Mouse (Mus musculus): ENCODE results near the gene Taf1c. TPM values are rescaled to one million over a fixed set of nuclear protein-coding genes. Genes with fewer than 3 reads are reported as not detected.

Taf1c gene
- polyA plus RNA-seq (2015; fragmentation: Nextera tagmentation; extraction: Ambion mirVana), result 11.8 and 15.0 TPM in 2 replicates

DNA sequence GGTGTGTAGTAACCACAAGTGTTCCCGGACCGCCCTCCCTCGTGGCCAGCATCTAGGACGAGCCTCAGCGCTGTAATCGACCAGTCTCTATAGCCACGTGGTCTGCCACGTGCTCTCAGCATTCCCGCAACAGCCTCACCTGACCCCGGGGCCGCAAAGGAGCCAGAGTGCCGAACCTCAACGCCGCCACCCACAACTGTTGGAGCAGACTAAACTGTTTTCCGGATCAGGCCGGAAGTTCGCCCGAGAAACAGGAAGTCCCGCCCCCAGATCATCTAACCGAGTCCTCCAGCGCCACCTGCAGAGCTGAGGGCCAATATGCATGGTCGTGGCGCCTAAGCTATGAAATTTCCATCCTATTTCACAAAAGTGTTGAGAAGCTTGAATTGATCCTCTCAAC is at the start of gene Taf1c:
Gene Taf1c (minus strand): TSS at position 227 of the 400 bp plus-strand sequence.
- under 1% methylated on average over 23 of the region's 23 CpGs for WGBS
- Histone ChIP-seq H3K36me3 (peaks cover 26% of the 10 kb centered on the region), H3K4me1 (peaks cover 17% of the 10 kb centered on the region), H3K9me3 (replicated peaks) (no peaks in the 10 kb centered on the region), H3K27me3 (replicated peaks) (no peaks in the 10 kb centered on the region), H3K9ac (replicated peaks) (peak within 1 kb of the TSS; percentile 74), H3K4me2 (peak within 1 kb of the TSS; percentile 88), H3K27ac (replicated peaks) (peak within 1 kb of the TSS; percentile 67), H3K4me3 (replicated peaks) (peak within 1 kb of the TSS; percentile 85)
- peak; percentile 85 for ATAC-seq (ENCODE audit: low FRiP score)

DNA sequence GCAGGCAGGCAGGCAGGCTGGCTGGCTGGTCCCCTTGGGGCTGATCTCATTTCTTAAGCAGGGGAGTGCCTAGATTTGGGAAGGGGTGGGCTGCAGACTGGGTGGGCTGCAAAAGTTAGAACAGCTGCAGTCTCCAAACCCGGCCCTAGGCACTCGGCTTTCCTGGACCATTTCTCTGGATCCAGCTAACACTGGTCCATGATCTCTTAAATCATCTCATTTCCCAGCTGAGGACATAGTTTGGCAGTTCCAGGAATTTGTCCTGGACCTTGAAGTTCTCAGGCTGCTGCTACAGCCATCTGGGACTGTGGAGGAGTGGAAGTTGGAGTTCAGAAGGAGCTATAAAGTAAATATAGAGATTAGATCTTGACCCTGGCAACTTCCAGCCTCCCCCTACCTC is 46.3 kb upstream of the Taf1c start:
- Histone ChIP-seq H3K9me3 (replicated peaks) (no peaks in the 10 kb centered on the region), H3K4me3 (replicated peaks) (no peak overlapping the region), H3K27me3 (replicated peaks) (no peaks in the 10 kb centered on the region), H3K4me2 (no peak overlapping the region), H3K36me3 (no peaks in the 10 kb centered on the region), H3K27ac (replicated peaks) (no peak overlapping the region), H3K9ac (replicated peaks) (no peak overlapping the region), H3K4me1 (no peaks in the 10 kb centered on the region)
- WGBS, result 76% methylated on average over 2 of the region's 2 CpGs
- ATAC-seq (ENCODE audit: low FRiP score), result no peak

DNA sequence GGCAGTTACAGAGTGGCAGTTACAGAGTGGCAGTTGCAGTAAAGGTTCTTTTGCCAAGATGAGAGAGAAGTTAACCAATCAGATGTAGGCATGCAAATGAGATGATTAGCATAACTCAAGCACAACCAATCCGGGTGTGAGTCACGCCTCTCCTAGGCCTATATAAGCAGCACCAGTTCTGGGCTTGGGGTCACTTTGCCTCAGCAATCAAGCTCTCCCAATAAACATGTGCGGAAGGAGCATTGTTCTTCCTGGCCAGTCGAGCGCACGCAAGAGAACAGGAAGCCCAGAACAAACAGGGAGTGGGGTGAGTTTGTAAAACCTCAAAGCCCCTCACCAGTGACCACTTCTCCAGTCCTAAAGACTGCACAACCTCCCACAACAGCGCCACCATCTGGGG is 41.8 kb upstream of the Taf1c start:
- Histone ChIP-seq H3K36me3 (no peaks in the 10 kb centered on the region), H3K9me3 (replicated peaks) (no peaks in the 10 kb centered on the region), H3K9ac (replicated peaks) (no peak overlapping the region), H3K4me1 (peaks cover 20% of the 10 kb centered on the region), H3K4me2 (no peak overlapping the region), H3K27me3 (replicated peaks) (no peaks in the 10 kb centered on the region), H3K4me3 (replicated peaks) (no peak overlapping the region), H3K27ac (replicated peaks) (no peak overlapping the region)
- no peak for ATAC-seq (ENCODE audit: low FRiP score)
- WGBS, result 83% methylated on average over 7 of the region's 7 CpGs

DNA sequence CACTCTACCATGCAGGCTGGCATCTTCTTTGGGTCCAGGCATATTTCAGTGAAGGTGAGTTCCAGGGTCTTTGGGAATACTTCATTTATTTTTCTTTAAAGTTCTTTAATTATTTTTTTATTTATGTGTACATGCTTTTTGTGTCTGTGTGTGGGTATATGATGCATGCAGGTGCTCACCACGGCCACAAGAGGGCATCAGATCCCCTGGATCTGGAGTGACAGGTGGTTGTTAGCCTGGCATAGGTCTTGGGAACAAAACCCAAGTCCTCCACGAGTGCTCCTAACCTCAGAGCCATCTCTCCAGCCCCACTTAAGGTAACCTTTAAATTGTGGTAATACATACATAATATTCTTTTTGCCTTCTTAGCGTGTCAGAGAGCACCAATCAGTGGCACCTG is 41.2 kb upstream of the Taf1c start:
- no peak for ATAC-seq (ENCODE audit: low FRiP score)
- Histone ChIP-seq H3K4me2 (no peak overlapping the region), H3K4me1 (peaks cover 20% of the 10 kb centered on the region), H3K9ac (replicated peaks) (no peak overlapping the region), H3K27me3 (replicated peaks) (no peaks in the 10 kb centered on the region), H3K4me3 (replicated peaks) (no peak overlapping the region), H3K27ac (replicated peaks) (no peak overlapping the region), H3K9me3 (replicated peaks) (no peaks in the 10 kb centered on the region), H3K36me3 (no peaks in the 10 kb centered on the region)
- 78% methylated on average over 3 of the region's 3 CpGs for WGBS

DNA sequence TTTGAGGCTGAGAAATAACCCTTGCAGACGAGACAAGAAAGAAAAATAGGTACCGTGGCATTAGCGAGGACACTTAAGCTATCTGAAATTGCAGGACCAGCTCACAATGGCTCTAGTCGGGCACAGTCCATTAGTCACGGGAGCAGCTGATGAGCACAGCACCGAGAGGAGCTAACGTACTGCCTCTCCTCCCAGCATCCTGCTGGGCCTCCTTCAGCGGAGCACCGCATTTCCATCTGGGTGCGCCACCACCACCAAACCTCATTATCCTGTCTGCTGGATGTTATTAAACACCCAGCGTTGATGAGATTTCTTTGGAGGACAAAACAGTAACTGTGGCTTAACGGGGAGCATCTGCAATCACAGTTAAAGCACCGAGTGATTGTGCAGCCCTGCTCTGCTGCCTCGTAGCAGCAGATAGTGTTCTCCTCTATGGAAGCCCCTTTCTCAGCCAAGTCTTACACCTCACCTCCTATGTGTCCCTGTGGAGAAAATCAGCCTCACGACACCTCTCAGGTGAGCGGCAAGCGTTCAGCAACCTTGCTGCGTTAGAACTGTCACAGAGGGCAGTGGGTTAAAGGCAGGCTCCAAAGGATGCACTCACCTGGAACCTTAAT is 40.1 kb upstream of the Taf1c start:
- Histone ChIP-seq H3K36me3 (no peaks in the 10 kb centered on the region), H3K4me2 (peak overlapping the region; percentile 13; the same call in 1 of the 2 replicates), H3K4me1 (peaks cover 20% of the 10 kb centered on the region), H3K27me3 (replicated peaks) (no peaks in the 10 kb centered on the region), H3K9ac (replicated peaks) (no peak overlapping the region), H3K4me3 (replicated peaks) (no peak overlapping the region), H3K27ac (replicated peaks) (peak overlapping the region; percentile 71), H3K9me3 (replicated peaks) (no peaks in the 10 kb centered on the region)
- WGBS, result 29% methylated on average over 18 of the region's 18 CpGs
- ATAC-seq (ENCODE audit: low FRiP score), result peak; percentile 88

DNA sequence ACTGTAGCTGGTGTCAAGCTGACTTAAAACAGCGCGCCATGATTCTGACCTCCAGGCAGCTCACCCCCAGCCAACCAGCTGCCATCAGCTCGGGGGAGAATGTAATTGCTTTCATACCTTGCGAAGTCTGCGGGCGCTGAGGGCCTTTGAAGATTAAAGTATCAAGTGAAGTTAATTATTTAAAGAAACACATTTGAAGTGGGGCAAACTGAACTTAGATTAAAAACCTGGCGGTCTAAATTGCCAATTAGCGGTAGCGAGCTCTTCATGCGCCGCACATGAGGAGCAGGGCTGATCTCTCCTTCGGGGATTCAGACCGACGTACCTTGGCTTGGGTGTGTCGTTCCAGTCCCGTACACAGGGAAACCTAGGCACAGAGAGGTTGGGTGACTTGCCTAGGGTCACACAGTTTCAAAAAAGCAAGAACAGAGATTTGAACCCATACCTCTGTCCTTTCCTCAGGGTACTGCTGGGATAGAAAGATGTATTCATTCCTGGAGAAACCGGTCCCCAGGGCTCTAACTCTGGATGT is 39.5 kb upstream of the Taf1c start:
- peak overlapping the region; percentile 71 for H3K27ac ChIP-seq (replicated peaks)
- no peaks in the 10 kb centered on the region for H3K36me3 ChIP-seq
- peaks cover 23% of the 10 kb centered on the region for H3K4me1 ChIP-seq
- H3K4me3 ChIP-seq (replicated peaks), result no peak overlapping the region
- 44% methylated on average over 17 of the region's 17 CpGs for WGBS
- H3K9ac ChIP-seq (replicated peaks), result no peak overlapping the region
- ATAC-seq (ENCODE audit: low FRiP score), result peak; percentile 29; the same call in 1 of the 2 replicates
- H3K27me3 ChIP-seq (replicated peaks), result no peaks in the 10 kb centered on the region
- 0 out of 2 replicates have a peak overlapping the region, but pooled peaks have one; percentile 13 for H3K4me2 ChIP-seq
- no peaks in the 10 kb centered on the region for H3K9me3 ChIP-seq (replicated peaks)

DNA sequence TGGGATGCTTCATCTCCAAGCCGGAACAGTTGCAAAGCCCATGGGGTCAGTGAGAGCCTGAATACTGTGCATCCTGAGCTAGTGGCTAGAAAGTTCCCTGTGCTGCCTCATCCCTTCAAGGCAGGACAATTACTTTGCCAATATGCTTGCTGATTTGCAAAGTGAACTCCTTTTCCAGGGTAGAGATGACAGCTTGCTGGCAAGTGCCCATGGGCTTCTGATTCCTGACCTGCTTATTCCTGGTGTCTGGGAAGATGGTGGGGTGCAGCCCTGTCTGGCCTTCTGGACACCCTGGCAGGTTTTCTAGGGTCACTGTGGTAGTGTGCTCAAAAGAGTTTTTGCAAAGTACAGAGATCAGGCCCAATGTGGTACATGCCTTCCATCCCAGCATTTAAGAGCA is 37.9 kb upstream of the Taf1c start:
- H3K27ac ChIP-seq (replicated peaks), result no peak overlapping the region
- peaks cover 23% of the 10 kb centered on the region for H3K4me1 ChIP-seq
- H3K4me3 ChIP-seq (replicated peaks), result no peak overlapping the region
- no peak overlapping the region for H3K9ac ChIP-seq (replicated peaks)
- H3K9me3 ChIP-seq (replicated peaks), result no peaks in the 10 kb centered on the region
- H3K4me2 ChIP-seq, result no peak overlapping the region
- 94% methylated on average over 1 of the region's 1 CpGs for WGBS
- H3K36me3 ChIP-seq, result no peaks in the 10 kb centered on the region
- no peaks in the 10 kb centered on the region for H3K27me3 ChIP-seq (replicated peaks)
- no peak for ATAC-seq (ENCODE audit: low FRiP score)

DNA sequence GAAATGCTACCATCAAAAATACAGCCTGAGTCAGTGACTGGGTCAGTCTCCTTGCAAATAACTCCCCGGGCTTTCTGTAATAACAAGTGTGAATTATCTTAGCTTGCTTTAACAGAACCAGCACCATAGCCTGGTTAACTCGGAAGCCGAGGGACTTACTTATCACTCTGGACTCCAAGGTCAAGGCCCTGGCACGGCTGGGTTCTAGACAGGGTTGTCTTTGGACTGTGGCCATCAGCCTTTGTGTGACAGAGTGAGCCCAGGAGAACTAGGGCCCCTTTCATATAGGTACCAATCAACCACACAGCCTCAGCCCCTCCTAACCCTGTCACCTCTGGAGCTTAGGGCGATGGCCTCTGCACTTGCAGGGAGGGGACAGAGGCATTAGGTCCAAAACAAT is 36.0 kb upstream of the Taf1c start:
- 90% methylated on average over 5 of the region's 5 CpGs for WGBS
- ATAC-seq (ENCODE audit: low FRiP score), result no peak

DNA sequence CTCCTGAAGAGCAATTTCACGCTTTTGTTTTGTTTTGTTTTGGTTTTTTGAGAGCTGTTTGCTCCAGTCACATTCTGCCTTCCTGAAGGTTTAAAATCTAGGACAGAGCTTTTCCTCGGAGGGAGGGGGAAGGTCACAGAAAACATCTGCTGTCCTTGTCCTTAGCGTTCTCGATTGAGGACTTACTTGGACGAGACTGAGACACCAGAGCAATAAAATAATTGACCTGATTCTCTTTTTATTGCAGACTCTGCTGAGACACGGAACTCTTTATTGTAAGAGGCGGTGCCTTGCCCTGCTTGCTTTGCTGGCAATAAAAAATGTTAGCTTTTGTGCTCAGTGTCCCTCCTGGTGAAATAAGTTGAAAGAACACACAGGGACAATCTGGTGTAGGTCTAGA is 34.8 kb upstream of the Taf1c start:
- H3K27me3 ChIP-seq (replicated peaks), result 0 out of 2 replicates have a peak, but pooled peaks cover 10% of the 10 kb centered on the region
- no peaks in the 10 kb centered on the region for H3K9me3 ChIP-seq (replicated peaks)
- 19% methylated on average over 7 of the region's 7 CpGs for WGBS
- H3K9ac ChIP-seq (replicated peaks), result no peak overlapping the region
- peaks cover 20% of the 10 kb centered on the region for H3K4me1 ChIP-seq
- no peak for ATAC-seq (ENCODE audit: low FRiP score)
- no peak overlapping the region for H3K4me3 ChIP-seq (replicated peaks)
- no peaks in the 10 kb centered on the region for H3K36me3 ChIP-seq
- no peak overlapping the region for H3K4me2 ChIP-seq
- H3K27ac ChIP-seq (replicated peaks), result no peak overlapping the region

More for the DNA sequence above, 36.0 kb upstream of the Taf1c start:
- Histone ChIP-seq H3K9ac (replicated peaks) (no peak overlapping the region), H3K4me2 (no peak overlapping the region), H3K27ac (replicated peaks) (no peak overlapping the region), H3K9me3 (replicated peaks) (no peaks in the 10 kb centered on the region), H3K4me1 (peaks cover 23% of the 10 kb centered on the region), H3K27me3 (replicated peaks) (0 out of 2 replicates have a peak, but pooled peaks cover 3% of the 10 kb centered on the region), H3K36me3 (no peaks in the 10 kb centered on the region), H3K4me3 (replicated peaks) (no peak overlapping the region)

DNA sequence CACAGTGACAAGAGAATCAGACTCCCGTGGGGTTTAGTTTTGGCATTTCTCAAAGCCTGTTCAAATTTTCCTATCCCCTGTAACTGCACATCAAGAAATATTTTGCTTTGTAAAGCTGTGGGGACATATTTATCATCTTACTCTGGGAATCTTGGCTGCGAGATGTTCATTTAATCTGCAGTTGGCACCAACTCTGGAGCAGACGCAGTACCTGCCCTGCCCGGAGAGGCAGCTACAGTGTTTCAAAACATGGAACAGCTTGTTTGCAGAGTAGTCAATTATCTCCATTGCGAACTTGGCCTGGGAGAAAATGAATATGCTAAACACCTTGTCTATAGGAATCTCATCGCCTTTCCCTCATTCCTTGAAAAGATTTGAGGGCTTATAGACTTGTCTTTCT is 33.2 kb upstream of the Taf1c start:
- Histone ChIP-seq H3K27ac (replicated peaks) (no peak overlapping the region), H3K27me3 (replicated peaks) (peaks cover 14% of the 10 kb centered on the region), H3K36me3 (no peaks in the 10 kb centered on the region), H3K9ac (replicated peaks) (no peak overlapping the region), H3K4me1 (peaks cover 16% of the 10 kb centered on the region), H3K9me3 (replicated peaks) (no peaks in the 10 kb centered on the region), H3K4me3 (replicated peaks) (no peak overlapping the region), H3K4me2 (no peak overlapping the region)
- ATAC-seq (ENCODE audit: low FRiP score), result no peak
- 72% methylated on average over 6 of the region's 6 CpGs for WGBS

DNA sequence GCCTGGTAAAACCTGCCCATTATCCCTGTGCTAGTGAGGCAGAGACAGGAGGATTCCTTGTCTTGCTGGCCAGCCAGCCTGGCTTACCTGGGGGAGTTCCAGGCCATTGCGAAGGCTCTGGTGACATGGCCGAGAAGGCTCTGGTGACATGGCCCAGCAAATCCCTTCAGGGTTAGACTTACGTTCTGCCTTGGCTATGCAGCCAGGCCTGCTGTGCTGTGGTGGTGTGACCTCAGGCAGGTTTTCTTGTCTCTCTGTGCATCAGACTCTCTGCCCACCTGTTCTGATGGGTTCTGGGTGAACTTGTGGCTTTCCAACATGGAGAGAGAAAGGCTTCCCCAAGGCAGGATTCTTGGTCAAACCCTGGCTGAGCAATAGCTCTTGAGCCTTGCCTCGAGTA is 32.4 kb upstream of the Taf1c start:
- WGBS, result 94% methylated on average over 4 of the region's 4 CpGs

DNA sequence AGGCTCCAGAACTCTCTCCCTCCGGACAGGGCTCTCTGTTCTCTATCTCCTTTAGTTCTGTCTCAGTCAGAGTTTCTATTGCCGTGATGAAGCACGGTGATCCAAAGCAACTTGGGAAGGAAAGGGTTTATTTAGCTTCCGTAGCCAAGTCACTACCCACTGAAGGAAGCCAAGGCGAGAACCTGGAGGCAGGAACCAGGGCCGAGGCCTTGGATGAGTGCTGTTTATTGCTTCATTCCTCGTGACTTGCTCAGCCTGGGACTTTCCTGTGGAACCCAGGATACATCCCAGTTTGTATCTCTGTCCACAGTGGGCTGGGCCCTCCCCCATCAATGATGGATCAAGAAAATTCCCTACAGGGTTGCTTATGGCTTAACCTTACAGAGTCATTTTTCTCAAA is 31.7 kb upstream of the Taf1c start:
- WGBS, result 60% methylated on average over 7 of the region's 7 CpGs
- peaks cover 19% of the 10 kb centered on the region for H3K27me3 ChIP-seq (replicated peaks)
- no peaks in the 10 kb centered on the region for H3K36me3 ChIP-seq
- H3K27ac ChIP-seq (replicated peaks), result no peak overlapping the region
- no peak overlapping the region for H3K9ac ChIP-seq (replicated peaks)
- H3K4me1 ChIP-seq, result peaks cover 16% of the 10 kb centered on the region
- H3K4me2 ChIP-seq, result no peak overlapping the region
- ATAC-seq (ENCODE audit: low FRiP score), result no peak
- H3K9me3 ChIP-seq (replicated peaks), result no peaks in the 10 kb centered on the region
- H3K4me3 ChIP-seq (replicated peaks), result no peak overlapping the region

More for the DNA sequence above, 32.4 kb upstream of the Taf1c start:
- no peaks in the 10 kb centered on the region for H3K36me3 ChIP-seq
- no peak overlapping the region for H3K27ac ChIP-seq (replicated peaks)
- no peak for ATAC-seq (ENCODE audit: low FRiP score)
- H3K9me3 ChIP-seq (replicated peaks), result no peaks in the 10 kb centered on the region
- H3K9ac ChIP-seq (replicated peaks), result no peak overlapping the region
- H3K4me2 ChIP-seq, result no peak overlapping the region
- H3K4me3 ChIP-seq (replicated peaks), result no peak overlapping the region
- H3K4me1 ChIP-seq, result peaks cover 16% of the 10 kb centered on the region
- H3K27me3 ChIP-seq (replicated peaks), result peaks cover 19% of the 10 kb centered on the region

All from neural tube, embryonic 15.5 days (tissue).